Mouse (Mus musculus) stomach, postnatal 0 days (tissue): ENCODE results near the gene Gm20498. TPM values are rescaled to one million over a fixed set of nuclear protein-coding genes. Genes with fewer than 3 reads are reported as not detected.
"Not testable (repeated sequence)": the region's sequence is repeated elsewhere in the genome, so short reads cannot be mapped to it uniquely, and the experiment has no call there.

ENCODE experiments used
- ATAC-seq: fragments of 200-750 bp; cut with Nextera tagmentation; 2 replicates; pipeline ENCODE4 v1.8.0; 2017; ENCODE audit not compliant: low FRiP score, low TSS enrichment
- DNase-seq: peaks from one replicate; pipeline ENCODE4 v3.0.0-alpha.2; 2016; ENCODE audit warnings: low spot score
- H3K27ac ChIP-seq: fragments of 300-500 bp; sonication (generic); replicated peaks from 2 replicates; pipeline ENCODE4 v1.5.1; 2014; ENCODE audit warnings: mild to moderate bottlenecking, control low read depth
- H3K27me3 ChIP-seq: fragments of 300-500 bp; sonication (generic); 2 replicates; pipeline ENCODE4 v1.6.1; 2014; ENCODE audit warnings: low read length; ENCODE audit not compliant: control insufficient read depth, insufficient read depth
- H3K36me3 ChIP-seq: fragments of 300-500 bp; sonication (generic); 2 replicates; pipeline ENCODE4 v1.6.1; 2014; ENCODE audit warnings: low read length, mixed read lengths; ENCODE audit not compliant: control insufficient read depth, insufficient read depth
- H3K4me1 ChIP-seq: fragments of 300-500 bp; sonication (generic); replicated peaks from 2 replicates; pipeline ENCODE4 v1.6.1; 2014; ENCODE audit warnings: antibody characterized with exemption; ENCODE audit not compliant: control insufficient read depth, insufficient read depth
- H3K4me2 ChIP-seq: fragments of 300-500 bp; sonication (generic); replicated peaks from 2 replicates; pipeline ENCODE4 v1.6.1; 2014; ENCODE audit warnings: low read depth, mild to moderate bottlenecking, control low read depth, moderate library complexity
- H3K4me3 ChIP-seq: fragments of 300-500 bp; sonication (generic); 2 replicates; pipeline ENCODE4 v1.5.1; 2014; ENCODE audit warnings: low read depth, low read length, control low read depth
- H3K9ac ChIP-seq: fragments of 300-500 bp; sonication (generic); 2 replicates; pipeline ENCODE4 v1.6.1; 2014; ENCODE audit warnings: mild to moderate bottlenecking, low read length, control low read depth, mixed read lengths
- H3K9me3 ChIP-seq: fragments of 300-500 bp; sonication (generic); 2 replicates; pipeline ENCODE4 v1.6.1; 2016; ENCODE audit warnings: low read length; ENCODE audit not compliant: control insufficient read depth
- CTCF ChIP-seq: IDR thresholded peaks from 2 replicates; pipeline ENCODE4 v1.5.1; 2016; ENCODE audit warnings: antibody characterized with exemption, low read depth, mild to moderate bottlenecking, moderate library complexity
- EP300 ChIP-seq: optimal IDR thresholded peaks from 2 replicates; pipeline ENCODE3; 2016; ENCODE audit warnings: antibody characterized with exemption
- WGBS: fragments of 180-500 bp; shearing (Covaris S2); extraction: QIAGEN DNeasy Blood & Tissue Kit; methylation state at CpG from one replicate; pipeline ENCODE4 v1.1.7; 2014; 5-methylcytosine and 5-hydroxymethylcytosine counted together
- polyA plus RNA-seq: library from polyadenylated mRNA; unstranded; fragments of >200 nt; fragmentation: Nextera tagmentation; extraction: Ambion mirVana; gene quantifications from 2 replicates; pipeline ENCODE4 v1.2.1, GENCODE M21; 2015

Gene Gm20498
- polyA plus RNA-seq, 1 experiment from 2014 or later: 18.9 TPM

DNA sequence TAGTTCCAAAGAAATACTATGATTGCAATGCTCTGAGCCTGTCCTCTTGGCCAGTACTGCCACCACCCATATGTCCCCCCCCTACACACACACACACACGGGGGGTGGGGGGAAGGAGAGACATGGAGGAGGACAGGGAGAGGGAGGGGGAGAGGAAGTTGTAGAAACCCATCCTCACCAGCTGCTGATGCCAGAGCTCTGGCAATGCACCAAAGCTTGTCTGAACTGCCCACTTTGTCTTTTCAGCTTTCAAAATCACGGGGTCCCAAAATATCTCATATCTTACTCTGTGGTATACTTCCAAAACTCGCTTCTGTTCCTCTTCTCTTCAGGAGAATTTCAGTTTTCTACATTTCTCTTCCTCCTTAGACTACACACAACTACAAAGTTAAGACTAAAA lies 119.5 kb downstream of the Gm20498 start:
- no peaks in the 10 kb centered on the region for H3K36me3 ChIP-seq
- no peak overlapping the region for H3K4me3 ChIP-seq
- 79% methylated on average over 3 of the region's 3 CpGs for WGBS
- H3K9me3 ChIP-seq: no peaks in the 10 kb centered on the region
- no peak overlapping the region for H3K27ac ChIP-seq
- no peaks in the 10 kb centered on the region for H3K4me1 ChIP-seq
- no peak for ATAC-seq
- H3K4me2 ChIP-seq: no peak overlapping the region
- DNase-seq: no peak
- TF ChIP-seq CTCF (no peak), EP300 (no peak)
- H3K9ac ChIP-seq: no peak overlapping the region
- H3K27me3 ChIP-seq: no peaks in the 10 kb centered on the region

GRCm38 (mm10) chr12:81408966-81409365 lies 123.7 kb downstream of the Gm20498 start:
- H3K4me2 ChIP-seq: no peak overlapping the region
- no peaks in the 10 kb centered on the region for H3K4me1 ChIP-seq
- TF ChIP-seq CTCF (no peak), EP300 (no peak)
- H3K4me3 ChIP-seq: no peak overlapping the region
- DNase-seq (no peak), ATAC-seq (no peak)
- H3K27ac ChIP-seq: no peak overlapping the region
- WGBS: 80% methylated on average over 3 of the region's 3 CpGs
- H3K36me3 ChIP-seq: no peaks in the 10 kb centered on the region
- H3K9ac ChIP-seq: no peak overlapping the region
- no peaks in the 10 kb centered on the region for H3K27me3 ChIP-seq
- no peaks in the 10 kb centered on the region for H3K9me3 ChIP-seq

GRCm38 (mm10) chr12:81402187-81402586 lies 130.5 kb downstream of the Gm20498 start:
- no peaks in the 10 kb centered on the region for H3K9me3 ChIP-seq
- no peak overlapping the region for H3K4me3 ChIP-seq
- H3K4me2 ChIP-seq: no peak overlapping the region
- H3K36me3 ChIP-seq: no peaks in the 10 kb centered on the region
- no peak overlapping the region for H3K27ac ChIP-seq
- TF ChIP-seq EP300: no peak
- peak; percentile 92 for TF ChIP-seq CTCF
- peak; percentile 64 for DNase-seq
- no peak for ATAC-seq
- no peak overlapping the region for H3K9ac ChIP-seq
- no peaks in the 10 kb centered on the region for H3K27me3 ChIP-seq
- no peaks in the 10 kb centered on the region for H3K4me1 ChIP-seq
- 20% methylated on average over 1 of the region's 1 CpGs for WGBS

DNA sequence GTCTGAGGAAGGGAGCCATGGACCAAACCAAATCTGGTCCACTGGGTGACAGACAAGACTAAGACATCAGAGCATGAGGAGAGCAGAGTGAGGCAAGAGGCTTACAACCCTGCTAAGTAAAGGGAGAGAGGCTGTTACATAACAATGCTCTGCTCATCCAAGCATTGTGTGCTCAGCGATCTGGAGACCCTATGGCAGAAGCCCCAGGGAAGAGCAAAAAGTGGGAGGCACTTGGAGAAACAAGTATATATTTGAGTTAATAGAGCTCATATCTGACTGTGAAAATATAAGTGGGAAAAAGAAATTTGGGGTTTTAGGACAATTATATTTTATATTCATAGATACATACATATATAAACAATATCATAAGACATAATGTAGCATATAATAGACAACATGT lies 153.3 kb downstream of the Gm20498 start, which contains the start of gene Gm4787:
Gene Gm4787, minus strand, starts transcription at position 101 of the 400 bp plus-strand sequence.
- H3K36me3 ChIP-seq, H3K4me3 ChIP-seq, H3K9me3 ChIP-seq, H3K4me1 ChIP-seq, H3K27ac ChIP-seq, DNase-seq, H3K27me3 ChIP-seq, ATAC-seq, H3K9ac ChIP-seq, H3K4me2 ChIP-seq: not testable (repeated sequence)
- WGBS: 91% methylated on average over 1 of the region's 1 CpGs

GRCm38 (mm10) chr12:81333841-81334240 lies 198.9 kb downstream of the Gm20498 start:
- Histone ChIP-seq H3K4me1 (0 out of 2 replicates have a peak, but pooled peaks cover 2% of the 10 kb centered on the region), H3K4me2 (no peak overlapping the region), H3K36me3 (no peaks in the 10 kb centered on the region), H3K27me3 (no peaks in the 10 kb centered on the region; the same call in 1 of the 2 replicates), H3K9me3 (no peaks in the 10 kb centered on the region), H3K4me3 (no peak overlapping the region), H3K27ac (no peak overlapping the region), H3K9ac (no peak overlapping the region)
- WGBS: 76% methylated on average over 5 of the region's 5 CpGs
- ATAC-seq (no peak), DNase-seq (no peak)
- TF ChIP-seq CTCF (no peak), EP300 (no peak)

DNA sequence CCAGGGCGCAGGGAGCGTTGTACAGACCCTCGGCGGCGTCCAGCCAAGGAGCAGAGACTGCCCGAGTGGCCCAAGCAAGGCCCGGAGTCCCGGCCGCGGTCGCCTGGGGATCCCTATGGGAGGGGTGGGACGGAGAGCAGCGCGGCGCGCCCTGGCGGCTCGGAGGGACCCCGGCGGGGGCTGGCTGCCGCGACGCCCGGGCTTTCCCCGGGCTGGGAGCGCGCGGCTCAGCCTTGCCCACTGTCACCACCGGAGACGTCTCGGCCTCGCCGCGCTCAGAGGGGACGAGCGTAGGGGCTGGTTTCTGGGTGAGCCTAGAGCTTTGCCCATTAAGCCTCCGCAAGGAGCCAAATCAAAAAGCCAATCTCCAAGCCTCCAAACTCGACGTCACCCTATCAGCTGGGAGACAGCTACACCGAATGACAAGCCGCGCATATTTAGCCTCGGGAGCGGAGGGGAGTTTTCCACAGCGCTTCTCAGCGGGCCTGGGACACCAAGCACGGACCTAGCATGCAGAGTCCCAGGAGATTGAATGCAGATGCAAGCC lies 199.8 kb downstream of the Gm20498 start, which contains the start of gene Slc8a3:
Gene Slc8a3, minus strand, starts transcription at position 306 of the 547 bp plus-strand sequence.
- no peak within 1 kb of the TSS for H3K27ac ChIP-seq
- peak; percentile 40 for DNase-seq

More for the DNA sequence above, 199.8 kb downstream of the Gm20498 start, which contains the start of gene Slc8a3:
- peak within 1 kb of the TSS; percentile 98 for H3K4me2 ChIP-seq
- H3K36me3 ChIP-seq: no peaks in the 10 kb centered on the region
- peak within 1 kb of the TSS; percentile 57 for H3K9ac ChIP-seq
- 0 out of 2 replicates have a peak, but pooled peaks have one; percentile 29 for ATAC-seq
- H3K27me3 ChIP-seq: no peaks in the 10 kb centered on the region; the same call in 1 of the 2 replicates
- no peaks in the 10 kb centered on the region for H3K9me3 ChIP-seq
- WGBS: under 1% methylated on average over 47 of the region's 47 CpGs
- 0 out of 2 replicates have a peak, but pooled peaks cover 2% of the 10 kb centered on the region for H3K4me1 ChIP-seq
- TF ChIP-seq EP300 (no peak), CTCF (no peak)
- H3K4me3 ChIP-seq: peak within 1 kb of the TSS; percentile 52
